Mouse (Mus musculus) layer of hippocampus, adult 9-11 months (tissue): ENCODE measurements around the gene Usp32.
"Not testable (repeated sequence)": the region's sequence is repeated elsewhere in the genome, so short reads cannot be mapped to it uniquely, and the experiment has no call there.

Experiments used
- DNase-seq: peaks from one replicate; pipeline ENCODE4 v3.0.0; 2022

The Usp32 gene

DNA sequence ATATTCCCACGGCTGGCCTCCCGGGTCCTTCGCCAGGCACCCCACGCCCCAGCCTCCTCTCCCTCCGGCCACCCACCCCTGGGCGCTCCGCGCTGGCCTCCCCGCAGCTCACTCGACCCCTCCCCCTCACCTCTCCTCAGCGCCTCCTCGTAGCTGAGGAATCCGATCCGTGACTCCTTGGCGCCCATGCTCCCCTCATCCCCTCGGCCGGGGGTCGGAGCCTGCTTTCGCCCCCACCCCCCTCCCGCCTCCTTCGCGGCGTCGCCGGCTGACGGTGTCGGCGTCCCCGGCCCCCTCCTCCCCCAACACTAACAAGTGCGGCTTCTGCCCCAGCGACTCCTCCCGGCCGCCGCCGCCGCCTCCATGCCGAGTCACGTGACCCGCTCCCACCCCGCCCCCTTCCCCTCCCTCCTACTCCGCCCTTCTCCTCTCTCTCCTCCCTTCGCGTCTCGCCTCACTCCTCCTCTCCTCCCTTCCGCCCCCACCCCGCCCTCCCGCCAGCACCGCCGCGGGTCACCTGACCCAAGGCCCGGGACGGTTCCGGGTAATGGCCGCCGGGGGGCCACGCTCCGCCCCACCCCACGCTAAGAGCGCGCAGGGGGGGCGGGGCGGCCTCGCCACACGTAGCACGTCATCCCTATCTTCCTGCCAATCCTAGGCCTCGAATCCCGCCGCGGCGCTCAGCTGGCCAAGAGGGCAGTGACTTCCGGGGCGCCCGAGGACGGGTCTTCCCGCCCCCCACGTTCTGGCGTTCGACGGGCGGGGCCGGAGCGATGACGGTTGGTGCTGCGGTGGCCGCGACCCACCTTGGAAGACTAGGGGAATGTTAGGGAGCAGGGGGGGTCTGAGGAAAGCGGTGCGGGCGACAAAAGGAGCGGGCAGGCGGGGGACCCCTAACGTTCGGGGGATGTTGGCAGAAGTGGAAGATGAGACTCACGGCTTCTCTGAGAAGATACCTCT lies at the start of gene Usp32:
Usp32 (minus strand) TSS at position 581 of the 960 bp plus-strand sequence.
- peak; percentile 98 for DNase-seq

DNA sequence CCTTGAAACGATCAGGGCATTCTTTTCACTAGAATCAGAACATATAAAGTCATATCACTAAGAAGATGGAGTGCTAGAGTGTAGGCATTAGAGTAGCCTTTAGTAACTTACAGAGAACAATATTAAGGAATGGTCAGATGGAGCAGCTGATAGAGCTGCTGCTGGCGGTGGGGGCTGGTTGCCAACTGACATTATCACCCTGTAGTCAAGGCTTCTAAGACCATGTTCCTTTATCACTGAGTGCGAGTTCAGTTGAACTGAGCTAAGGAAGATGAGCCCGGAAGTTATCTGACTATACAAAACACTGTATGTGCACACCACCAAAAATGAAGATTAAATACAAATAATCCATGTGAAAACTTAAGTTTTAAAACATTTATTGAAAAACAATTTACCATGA lies 49.1 kb upstream of the Usp32 start:
- DNase-seq: no peak

- no peak for DNase-seq
Measured at GRCm38 (mm10) chr11:85184839-85185238, 44.9 kb upstream of the Usp32 start.

DNA sequence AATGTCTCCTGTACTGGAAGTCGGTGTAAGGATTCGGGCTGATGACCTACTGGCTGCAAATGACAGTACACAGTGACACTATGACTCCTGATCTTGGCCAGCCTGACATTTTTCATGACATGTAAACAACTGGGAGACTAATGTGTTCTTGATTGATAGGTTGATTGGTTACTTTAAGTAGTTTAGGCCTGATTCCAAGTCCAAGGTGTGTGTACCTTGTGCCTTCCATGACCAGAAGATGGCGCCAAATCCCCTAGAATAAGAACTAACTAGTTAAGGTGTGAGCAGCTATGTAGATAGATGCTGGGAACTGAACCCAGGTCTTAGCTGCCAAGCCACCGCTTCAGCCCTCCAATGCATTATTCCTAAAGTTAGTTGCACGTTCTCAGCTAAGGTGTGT lies 44.1 kb upstream of the Usp32 start:
- no peak for DNase-seq

DNA sequence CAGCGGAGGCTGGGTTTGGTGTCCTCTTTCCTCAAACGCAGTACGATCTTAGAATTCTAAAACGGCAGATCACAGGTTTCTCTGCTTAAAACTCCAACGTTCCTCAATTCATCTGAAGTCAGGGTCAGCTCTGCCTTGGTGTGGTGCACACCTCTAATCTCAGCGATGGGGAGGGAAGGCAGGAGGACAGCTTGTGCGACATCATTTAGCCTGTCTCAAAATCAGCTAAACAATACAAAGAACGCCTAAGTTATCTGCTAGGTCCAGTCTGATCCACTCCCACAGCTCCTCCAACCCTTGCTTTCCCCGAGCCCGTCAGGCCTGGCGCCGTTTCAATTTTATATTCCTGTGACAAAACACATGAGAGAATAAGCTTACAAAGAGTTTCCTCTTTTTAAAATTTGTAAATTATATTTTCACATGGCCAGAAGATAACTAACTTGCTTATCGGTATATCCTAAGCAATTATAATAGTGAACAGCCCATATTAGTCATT lies 43.4 kb upstream of the Usp32 start:
- no peak for DNase-seq

- peak; percentile 49 for DNase-seq
Measured at GRCm38 (mm10) chr11:85182617-85183283, 42.8 kb upstream of the Usp32 start.

DNA sequence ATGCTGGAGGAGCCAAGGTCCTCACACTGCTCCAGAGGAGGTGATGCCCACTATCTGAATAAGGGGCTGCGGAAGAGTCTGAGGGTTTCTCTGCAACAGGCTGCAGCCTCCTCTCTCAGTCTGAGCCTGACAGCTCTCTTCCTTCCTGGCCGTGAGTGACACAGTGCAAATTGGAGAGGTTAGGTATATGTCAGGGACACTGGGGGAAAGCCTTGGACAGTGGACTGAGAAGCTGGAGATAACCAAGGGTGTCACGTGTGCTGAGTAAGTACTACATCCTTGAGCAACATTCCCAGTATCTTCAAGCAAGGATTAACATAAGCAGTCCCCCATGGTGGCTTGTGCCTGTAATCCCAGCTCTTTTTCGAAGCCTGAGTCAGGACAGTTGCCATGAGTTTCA lies 38.5 kb upstream of the Usp32 start:
- DNase-seq: no peak

- no peak for DNase-seq
Measured at GRCm38 (mm10) chr11:85177761-85178160, 37.8 kb upstream of the Usp32 start.

DNA sequence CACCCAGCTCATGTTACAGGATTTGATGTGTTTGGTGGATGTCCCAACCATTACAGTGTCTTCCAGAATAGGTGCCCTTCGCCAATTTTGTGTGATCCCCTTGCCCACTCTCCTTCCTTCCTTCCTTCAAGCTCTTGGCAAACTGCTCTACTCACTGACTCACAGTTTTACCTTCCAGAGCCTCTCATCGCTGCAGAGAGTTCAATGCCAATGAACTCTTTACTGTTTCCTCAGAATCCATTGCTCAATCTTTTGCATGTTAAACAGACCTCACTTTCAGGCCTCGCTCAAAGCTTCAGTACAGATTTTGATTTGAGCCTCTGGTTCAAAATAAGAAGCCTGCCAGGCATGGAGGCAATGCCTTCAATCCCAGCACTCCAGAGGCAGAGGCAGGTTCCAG lies 36.0 kb upstream of the Usp32 start:
- no peak for DNase-seq

GRCm38 (mm10) chr11:85170833-85171232 lies 30.9 kb upstream of the Usp32 start:
- no peak for DNase-seq

- DNase-seq: peak; percentile 81
Measured at GRCm38 (mm10) chr11:85170058-85170740, 30.2 kb upstream of the Usp32 start, which contains the start of gene 1700125H20Rik. 1700125H20Rik (plus strand) TSS chr11:85170404.

DNA sequence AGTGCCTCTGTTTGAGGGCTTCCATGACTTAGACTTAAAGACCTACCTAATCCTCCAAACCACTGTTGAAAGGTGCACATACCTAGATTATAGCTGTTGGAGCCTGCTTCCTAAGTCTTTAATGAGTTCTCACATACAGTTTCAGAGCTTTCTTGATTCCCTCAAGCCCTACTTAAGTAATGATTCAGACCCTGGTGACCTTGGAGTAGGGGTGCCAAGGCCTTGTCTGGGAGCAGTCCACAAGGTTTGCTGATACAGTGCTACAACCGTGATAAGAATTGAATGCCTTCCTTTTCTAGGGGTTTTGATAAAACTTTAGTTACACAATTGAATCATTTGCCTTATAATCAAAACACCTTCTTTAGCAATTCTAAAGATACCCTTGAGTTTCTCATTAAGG lies 27.5 kb upstream of the Usp32 start:
- DNase-seq: no peak

DNA sequence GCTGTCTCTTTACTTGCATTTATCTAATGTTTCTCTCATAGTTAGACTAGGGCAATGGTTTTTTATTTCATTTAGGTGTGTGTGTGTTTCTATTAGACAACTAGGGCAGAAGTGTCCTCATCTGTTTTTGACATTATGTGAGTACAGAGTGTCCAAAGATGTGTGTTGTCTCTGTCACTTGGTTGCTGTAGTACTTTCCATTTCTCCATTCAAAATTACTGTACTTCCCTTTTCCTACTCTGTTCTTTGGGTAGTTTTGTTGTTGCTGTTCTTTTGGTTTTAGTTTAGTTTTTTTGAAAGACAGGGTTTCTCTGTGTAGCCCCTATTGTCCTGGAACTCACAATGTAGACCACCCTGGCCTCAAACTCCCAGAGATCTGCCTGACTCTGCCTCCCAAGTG lies 24.4 kb upstream of the Usp32 start:
- no peak for DNase-seq

DNA sequence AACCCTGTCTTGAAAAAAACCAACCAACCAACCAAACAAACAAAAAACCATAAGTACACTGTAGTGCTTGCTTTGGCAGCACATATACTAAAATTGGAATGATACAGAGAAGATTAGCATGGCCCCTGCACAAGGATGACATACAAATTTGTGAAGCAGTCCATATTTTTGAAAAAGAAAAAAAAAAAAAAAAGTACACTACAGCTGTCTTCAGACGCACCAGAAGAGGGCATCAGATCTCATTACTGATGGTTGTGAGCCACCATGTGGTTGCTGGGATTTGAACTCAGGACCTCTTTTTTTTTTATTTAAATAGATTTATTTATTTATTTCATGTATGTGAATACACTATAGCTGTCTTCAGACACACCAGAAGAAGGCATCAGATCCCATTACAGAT lies 23.1 kb upstream of the Usp32 start:
- DNase-seq: not testable (repeated sequence)

GRCm38 (mm10) chr11:85157301-85157700 lies 17.3 kb upstream of the Usp32 start:
- no peak for DNase-seq

DNA sequence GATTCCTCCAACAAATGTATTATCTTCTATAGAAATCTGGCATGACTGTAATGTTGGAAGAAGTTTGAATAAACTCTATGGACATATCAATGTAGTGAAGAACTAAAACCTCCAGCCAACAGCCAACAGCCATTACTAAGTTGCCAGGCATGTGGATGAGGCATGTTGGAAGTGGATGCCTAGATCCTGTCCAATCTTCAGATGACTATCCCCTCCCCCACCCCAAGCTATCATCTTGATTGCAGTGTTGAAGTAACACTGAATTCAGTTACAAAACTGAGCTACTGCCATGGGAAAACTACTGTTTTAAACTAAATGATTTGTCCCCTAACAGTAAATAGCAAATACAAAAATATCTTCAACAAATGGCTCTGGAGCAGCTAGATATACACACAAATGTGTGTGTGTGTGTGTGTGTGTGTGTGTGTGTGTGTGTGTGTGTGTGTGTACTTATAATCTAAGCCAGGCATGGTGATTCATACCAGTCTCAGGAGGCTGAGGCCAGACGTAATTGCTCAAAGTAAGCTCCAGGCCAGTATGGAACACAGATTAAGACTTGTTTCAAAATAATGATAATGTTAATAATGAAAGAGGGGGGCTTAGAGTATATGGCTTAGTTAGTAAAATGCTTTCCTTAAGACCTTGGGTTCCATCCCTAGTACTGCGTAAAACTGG lies 12.4 kb upstream of the Usp32 start:
- no peak for DNase-seq

GRCm38 (mm10) chr11:85138776-85139474 lies 1.0 kb downstream of the Usp32 start:
- DNase-seq: peak; percentile 12

GRCm38 (mm10) chr11:85131542-85131941 lies 8.4 kb downstream of the Usp32 start:
- DNase-seq: no peak

DNA sequence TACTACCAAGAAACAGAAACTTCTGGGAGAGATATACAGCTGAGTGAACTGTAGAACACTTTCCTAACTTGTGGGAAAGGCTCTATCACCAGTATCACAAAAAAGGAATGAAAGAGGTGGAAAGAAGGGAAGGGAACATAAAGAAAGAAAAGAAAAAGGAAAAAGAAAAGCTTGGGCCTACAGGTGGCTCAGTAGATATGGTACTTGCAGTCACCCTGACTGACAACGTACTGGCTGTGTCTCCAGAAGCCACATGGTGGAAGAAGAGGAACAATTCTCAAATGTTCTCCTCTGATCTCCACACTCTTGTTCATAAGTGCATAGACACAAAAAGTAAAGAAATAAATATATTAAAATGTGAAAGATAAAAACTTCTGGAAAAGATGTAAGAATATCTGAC lies 11.1 kb downstream of the Usp32 start:
- no peak for DNase-seq

GRCm38 (mm10) chr11:85126257-85127102 lies 13.5 kb downstream of the Usp32 start:
- no peak for DNase-seq
